Mouse (Mus musculus) megakaryocyte progenitor cell, adult 5-6 weeks (primary cell): Measurements from ENCODE around the gene Tbx21. TPM values are rescaled to one million over a fixed set of nuclear protein-coding genes. Genes with fewer than 3 reads are reported as not detected.

Experiments used
- ATAC-seq: replicated peaks from 2 replicates; pipeline ENCODE4 v1.8.0; 2016; ENCODE audit warnings: mild to moderate bottlenecking, moderate TSS enrichment, inconsistent platforms; ENCODE audit not compliant: poor library complexity
- total RNA-seq, 2 experiments: library from RNA; stranded (forward) in 1 of 2; stranded (reverse) in 1 of 2; fragments of 157-497, 149-512 nt in 1 of 2; fragments of 200-1000 nt in 1 of 2; gene quantifications; 2 replicates each; pipeline versions ENCODE4 v1.2.3 to v1.2.4; 2015 to 2017

Tbx21 gene
- not detected in 2 replicates for total RNA-seq (2015)
- total RNA-seq (2017): not detected in 2 replicates

GRCm38 (mm10) chr11:97114671-97115601, at the start of gene Tbx21:
Gene Tbx21 (minus strand): TSS chr11:97115331.
- ATAC-seq: no peak

- ATAC-seq: no peak
Measured at GRCm38 (mm10) chr11:97160341-97160740, 45.2 kb upstream of the Tbx21 start.

GRCm38 (mm10) chr11:97156999-97157398, 41.9 kb upstream of the Tbx21 start:
- ATAC-seq: no peak

GRCm38 (mm10) chr11:97152662-97153287, 37.6 kb upstream of the Tbx21 start:
- ATAC-seq: no peak

- peak; percentile 23; the same call in 1 of the 2 replicates for ATAC-seq
Measured at GRCm38 (mm10) chr11:97152023-97152426, 36.9 kb upstream of the Tbx21 start.

GRCm38 (mm10) chr11:97151343-97151801, 36.2 kb upstream of the Tbx21 start, which contains the start of gene Tbkbp1:
Gene Tbkbp1 (minus strand): TSS chr11:97151495.
- no peak for ATAC-seq

- peak; percentile 20 for ATAC-seq
Measured at GRCm38 (mm10) chr11:97150411-97151330, 35.5 kb upstream of the Tbx21 start.

GRCm38 (mm10) chr11:97149995-97150410, 34.9 kb upstream of the Tbx21 start:
- ATAC-seq: peak; percentile 49

GRCm38 (mm10) chr11:97149026-97149425, 33.9 kb upstream of the Tbx21 start:
- no peak for ATAC-seq

- ATAC-seq: no peak
Measured at GRCm38 (mm10) chr11:97148591-97148990, 33.5 kb upstream of the Tbx21 start.

GRCm38 (mm10) chr11:97147333-97147732, 32.2 kb upstream of the Tbx21 start:
- ATAC-seq: no peak

GRCm38 (mm10) chr11:97146724-97147123, 31.6 kb upstream of the Tbx21 start:
- ATAC-seq: peak; percentile 45; the same call in 1 of the 2 replicates

- ATAC-seq: no peak
Measured at GRCm38 (mm10) chr11:97145951-97146350, 30.8 kb upstream of the Tbx21 start.

GRCm38 (mm10) chr11:97145320-97145719, 30.2 kb upstream of the Tbx21 start:
- ATAC-seq: no peak

- no peak for ATAC-seq
Measured at GRCm38 (mm10) chr11:97143196-97143900, 28.2 kb upstream of the Tbx21 start.

- ATAC-seq: peak; percentile 72
Measured at GRCm38 (mm10) chr11:97142159-97142608, 27.1 kb upstream of the Tbx21 start.

GRCm38 (mm10) chr11:97140811-97141210, 25.7 kb upstream of the Tbx21 start:
- ATAC-seq: no peak

- ATAC-seq: no peak
Measured at GRCm38 (mm10) chr11:97139256-97139655, 24.1 kb upstream of the Tbx21 start.

- ATAC-seq: no peak
Measured at GRCm38 (mm10) chr11:97138554-97139226, 23.6 kb upstream of the Tbx21 start.
